Mouse (Mus musculus): ENCODE data around the gene Atrx. TPM values are rescaled to one million over a fixed set of nuclear protein-coding genes. Genes with fewer than 3 reads are reported as not detected.

Gene Atrx
- total RNA-seq, 1 experiment from 2014 or later, result 445 TPM

DNA sequence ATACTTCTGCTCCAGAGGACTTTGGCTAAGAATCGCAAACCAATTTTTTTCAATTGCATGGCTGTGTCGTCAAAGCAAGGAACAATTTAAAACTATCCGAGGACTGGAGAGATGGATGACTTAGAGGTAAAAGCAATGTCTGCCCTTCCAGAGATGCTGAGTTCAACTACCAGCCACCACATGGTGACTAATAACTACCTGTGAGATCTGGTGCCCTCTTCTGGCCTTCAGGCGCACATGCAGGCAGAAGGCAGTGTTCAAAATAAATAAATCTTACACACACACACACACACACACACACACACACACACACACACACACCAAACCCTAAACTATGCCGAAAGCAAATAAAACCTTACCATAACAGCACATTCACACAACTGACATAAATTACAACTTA, 64.8 kb downstream of the Atrx start:
- ATAC-seq (replicated peaks in 1 of 2; ENCODE audit: insufficient read depth in 1 of 2, low FRiP score in 2 of 2, low TSS enrichment in 1 of 2, low read depth in 1 of 2, poor library complexity in 2 of 2, severe bottlenecking in 2 of 2), result peak in 1 of 2 experiments; percentile 53; a peak in 1 of 4 replicates

DNA sequence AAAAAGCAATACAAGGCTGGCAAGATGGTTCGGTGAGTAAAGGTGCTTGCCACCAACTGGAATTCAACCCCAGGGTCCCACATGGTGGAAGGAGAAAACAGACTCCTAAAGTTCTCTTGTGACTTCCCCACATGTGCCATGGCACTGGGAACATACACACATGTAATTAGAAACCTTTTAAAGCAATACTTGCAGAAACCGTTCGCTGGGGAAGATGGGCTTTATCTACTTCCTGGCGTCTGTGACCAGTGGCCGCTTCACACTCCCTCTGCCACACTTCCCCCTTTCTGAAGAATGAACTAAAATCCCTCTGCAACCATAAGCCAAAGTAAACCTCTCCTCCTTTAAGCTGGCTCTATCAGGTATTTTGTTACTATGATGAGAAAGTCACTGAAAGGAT, 104.7 kb downstream of the Atrx start:
- ATAC-seq (replicated peaks in 1 of 2; ENCODE audit: insufficient read depth in 1 of 2, low FRiP score in 2 of 2, low TSS enrichment in 1 of 2, low read depth in 1 of 2, poor library complexity in 2 of 2, severe bottlenecking in 2 of 2), result no peak

DNA sequence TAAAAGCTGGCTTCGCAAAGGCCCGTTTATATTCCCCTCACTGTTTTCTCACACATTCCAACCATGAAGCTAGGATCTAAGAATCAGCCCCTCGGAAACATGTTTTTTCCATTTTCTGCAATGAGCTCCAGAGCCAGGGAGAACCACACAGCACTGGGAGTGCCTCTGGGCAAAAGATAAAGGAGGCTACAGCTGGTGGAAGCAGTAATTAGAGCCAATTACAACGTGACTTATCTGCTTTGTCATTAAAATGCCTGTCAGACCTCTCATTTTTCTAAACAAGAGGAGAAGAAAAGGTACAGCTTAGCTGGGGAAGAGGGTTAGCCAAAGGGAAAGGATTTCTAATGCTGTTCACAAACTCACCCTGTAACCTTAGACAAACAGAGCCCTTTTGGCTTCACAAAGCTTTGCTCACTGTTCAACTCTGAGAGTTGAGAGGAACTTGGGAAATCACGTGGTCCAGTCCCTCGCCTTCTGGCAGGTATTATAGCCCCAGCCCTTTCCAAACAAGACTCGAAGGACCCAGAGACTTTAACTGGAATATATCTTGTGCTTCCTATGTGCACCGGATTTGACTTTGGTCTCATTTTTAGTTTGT, 134.3 kb downstream of the Atrx start:
- no peak for ATAC-seq (replicated peaks in 1 of 2; ENCODE audit: insufficient read depth in 1 of 2, low FRiP score in 2 of 2, low TSS enrichment in 1 of 2, low read depth in 1 of 2, poor library complexity in 2 of 2, severe bottlenecking in 2 of 2)

DNA sequence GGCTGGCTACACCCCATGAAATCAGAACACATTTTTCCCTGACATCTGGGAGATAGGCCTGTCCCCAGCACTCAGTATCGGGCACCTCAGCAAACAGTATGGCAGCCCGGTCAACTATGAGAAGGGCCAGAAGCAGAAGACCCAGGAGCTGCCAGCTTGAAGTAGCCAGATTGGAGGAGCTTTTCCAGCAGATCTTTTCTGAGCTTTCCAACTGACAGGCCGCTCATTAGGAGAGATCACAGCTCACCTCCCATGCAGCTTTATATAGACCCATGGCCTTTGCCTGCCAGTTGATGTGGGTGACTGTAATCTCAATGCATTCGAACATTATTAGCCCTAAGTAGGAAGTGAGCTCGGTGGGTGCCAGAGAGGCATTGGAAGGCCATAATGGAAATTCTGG, 155.9 kb downstream of the Atrx start:
- no peak for ATAC-seq (replicated peaks in 1 of 2; ENCODE audit: insufficient read depth in 1 of 2, low FRiP score in 2 of 2, low TSS enrichment in 1 of 2, low read depth in 1 of 2, poor library complexity in 2 of 2, severe bottlenecking in 2 of 2)

DNA sequence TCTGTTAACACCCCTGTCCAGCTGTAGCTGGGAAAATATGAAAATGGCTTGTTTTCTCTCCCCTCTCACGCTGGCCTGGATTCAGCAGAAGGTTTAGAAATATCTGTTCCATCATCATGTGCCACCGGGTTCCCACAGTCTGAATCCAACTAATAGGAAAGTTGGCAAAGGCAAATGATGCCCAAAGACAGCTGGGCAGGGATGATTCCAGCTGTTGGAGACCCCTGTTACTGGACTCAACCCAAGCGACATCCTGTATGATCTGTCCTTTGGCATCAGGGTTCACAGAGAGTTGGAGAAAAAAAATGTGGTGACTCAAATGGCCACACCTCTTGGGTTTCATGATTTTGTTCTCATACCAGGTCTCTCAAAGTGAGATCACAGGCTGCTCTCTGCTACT, 161.3 kb downstream of the Atrx start:
- ATAC-seq (replicated peaks in 1 of 2; ENCODE audit: insufficient read depth in 1 of 2, low FRiP score in 2 of 2, low TSS enrichment in 1 of 2, low read depth in 1 of 2, poor library complexity in 2 of 2, severe bottlenecking in 2 of 2), result no peak

DNA sequence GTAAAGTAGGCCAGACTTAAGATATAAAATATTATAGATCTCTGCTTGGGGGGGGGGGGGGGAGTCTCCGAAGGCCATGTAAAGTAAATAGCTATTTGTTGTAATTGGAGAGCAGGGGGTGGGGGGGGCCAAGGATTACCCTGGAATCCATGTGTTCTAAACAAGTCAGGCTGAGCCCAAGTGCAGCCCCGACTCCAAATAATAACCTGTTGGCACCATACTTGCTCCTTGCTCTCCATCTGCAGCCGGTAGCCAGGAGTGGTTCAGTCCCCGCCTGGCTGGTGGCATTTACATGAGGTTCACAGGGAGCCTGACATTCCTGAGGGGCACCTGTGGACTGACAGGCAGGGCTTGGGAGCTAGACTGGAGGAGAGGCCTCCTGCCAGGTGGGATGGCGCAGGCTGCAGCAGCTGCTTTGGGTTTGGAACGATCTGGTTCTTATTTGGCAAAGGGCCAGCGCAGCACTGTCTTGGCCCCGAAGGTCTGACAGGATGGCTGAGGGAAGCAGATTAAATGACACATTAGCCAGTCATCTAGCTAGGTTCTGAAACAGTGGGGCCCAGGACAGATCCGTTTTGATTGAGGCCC, 161.9 kb downstream of the Atrx start:
- no peak for ATAC-seq (replicated peaks in 1 of 2; ENCODE audit: insufficient read depth in 1 of 2, low FRiP score in 2 of 2, low TSS enrichment in 1 of 2, low read depth in 1 of 2, poor library complexity in 2 of 2, severe bottlenecking in 2 of 2)

DNA sequence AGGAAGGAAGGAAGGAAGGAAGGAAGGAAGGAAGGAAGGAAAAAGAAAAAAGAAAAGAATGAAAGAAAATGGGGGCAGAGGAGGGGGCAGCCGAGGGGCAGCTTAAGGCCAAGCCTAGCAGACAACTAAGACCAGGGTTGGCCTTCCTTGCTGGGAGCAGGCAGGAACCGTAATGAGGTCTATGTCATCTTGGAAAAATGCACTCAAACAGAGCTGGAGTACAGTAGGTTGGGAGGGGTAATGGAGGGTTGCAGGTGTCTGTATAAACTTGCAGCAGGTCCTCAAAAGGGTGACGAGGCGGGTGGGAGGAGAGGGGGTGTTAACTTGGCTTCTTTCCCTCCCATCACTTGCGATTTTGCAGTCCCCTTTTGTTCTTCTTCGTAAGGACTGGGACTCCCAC, 163.2 kb downstream of the Atrx start:
- no peak for ATAC-seq (replicated peaks in 1 of 2; ENCODE audit: insufficient read depth in 1 of 2, low FRiP score in 2 of 2, low TSS enrichment in 1 of 2, low read depth in 1 of 2, poor library complexity in 2 of 2, severe bottlenecking in 2 of 2)

DNA sequence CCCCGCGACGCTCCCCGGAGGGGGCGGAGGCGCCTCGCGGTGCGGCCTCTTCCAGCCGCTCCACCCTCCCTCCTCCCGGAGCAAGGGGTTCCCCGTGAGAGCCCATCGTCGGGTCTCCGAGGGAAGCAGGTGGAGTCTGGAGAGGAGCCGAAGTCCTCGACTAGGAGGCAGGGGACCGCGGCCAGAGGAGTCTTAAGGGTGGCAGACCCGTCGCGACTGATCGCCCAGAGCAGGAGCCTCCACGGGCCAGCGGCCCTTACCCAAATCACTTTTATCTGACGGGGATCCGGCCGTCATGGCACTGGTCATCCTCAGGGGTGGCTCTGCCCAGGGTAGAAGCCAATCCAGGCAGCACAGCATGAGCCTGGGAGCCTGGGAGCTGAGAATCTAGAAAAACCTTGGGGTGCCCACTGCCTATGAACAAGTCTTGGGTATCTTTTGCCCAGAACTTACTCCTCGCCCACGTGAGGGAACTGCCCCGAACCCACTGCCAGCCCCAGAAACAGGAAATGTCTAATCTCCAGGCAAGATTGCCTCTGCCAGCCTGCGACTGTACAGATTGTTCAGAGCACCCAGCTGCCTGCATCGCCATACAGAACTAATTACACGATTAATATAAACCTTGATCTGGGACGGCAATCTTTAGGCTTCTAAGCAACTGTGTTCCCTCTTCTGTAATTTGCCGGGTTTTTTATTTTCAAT, 164.0 kb downstream of the Atrx start:
- ATAC-seq (replicated peaks in 1 of 2; ENCODE audit: insufficient read depth in 1 of 2, low FRiP score in 2 of 2, low TSS enrichment in 1 of 2, low read depth in 1 of 2, poor library complexity in 2 of 2, severe bottlenecking in 2 of 2), result peak; percentile 26 to 74; a peak in 2 of 4 replicates

DNA sequence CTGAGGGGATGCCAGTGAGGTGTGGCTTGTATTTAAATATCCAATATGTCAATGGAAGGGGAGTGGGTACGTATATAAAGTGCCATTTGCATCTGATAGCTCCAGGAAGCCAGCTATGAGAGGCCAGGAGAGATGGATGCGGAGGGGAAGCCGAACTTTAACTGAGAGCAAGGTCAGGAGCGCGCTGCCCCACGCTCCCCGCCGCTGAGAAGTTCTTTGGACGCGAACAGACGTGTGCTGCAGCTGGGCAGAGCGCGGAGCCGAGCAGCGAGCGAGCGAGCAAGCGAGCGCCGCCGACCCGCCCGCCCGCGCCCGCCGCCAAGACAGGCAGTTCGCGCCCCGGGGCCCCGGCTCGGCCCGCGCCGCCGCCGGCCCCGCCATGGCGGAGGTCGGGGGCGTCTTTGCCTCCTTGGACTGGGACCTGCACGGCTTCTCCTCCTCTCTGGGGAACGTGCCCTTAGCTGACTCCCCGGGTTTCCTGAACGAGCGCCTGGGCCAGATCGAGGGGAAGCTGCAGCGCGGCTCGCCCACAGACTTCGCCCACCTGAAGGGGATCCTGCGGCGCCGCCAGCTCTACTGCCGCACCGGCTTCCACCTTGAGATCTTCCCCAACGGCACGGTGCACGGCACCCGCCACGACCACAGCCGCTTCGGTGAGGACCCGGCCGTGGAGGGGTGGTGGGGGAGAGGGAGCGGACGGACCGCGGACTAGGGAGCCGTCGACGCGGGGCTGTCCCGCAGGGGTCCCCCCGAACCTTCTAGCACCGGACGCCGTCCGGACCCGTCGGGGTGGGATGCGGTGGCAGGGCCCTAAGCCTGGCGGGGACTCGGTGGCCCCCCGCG, 164.8 kb downstream of the Atrx start, which contains the start of gene Fgf16:
Fgf16 (plus strand) TSS at position 118 of the 843 bp plus-strand sequence.
- 0 out of 4 replicates have a peak, but pooled peaks of 1 of the 2 experiments have one; percentile 19 for ATAC-seq (replicated peaks in 1 of 2; ENCODE audit: insufficient read depth in 1 of 2, low FRiP score in 2 of 2, low TSS enrichment in 1 of 2, low read depth in 1 of 2, poor library complexity in 2 of 2, severe bottlenecking in 2 of 2)

DNA sequence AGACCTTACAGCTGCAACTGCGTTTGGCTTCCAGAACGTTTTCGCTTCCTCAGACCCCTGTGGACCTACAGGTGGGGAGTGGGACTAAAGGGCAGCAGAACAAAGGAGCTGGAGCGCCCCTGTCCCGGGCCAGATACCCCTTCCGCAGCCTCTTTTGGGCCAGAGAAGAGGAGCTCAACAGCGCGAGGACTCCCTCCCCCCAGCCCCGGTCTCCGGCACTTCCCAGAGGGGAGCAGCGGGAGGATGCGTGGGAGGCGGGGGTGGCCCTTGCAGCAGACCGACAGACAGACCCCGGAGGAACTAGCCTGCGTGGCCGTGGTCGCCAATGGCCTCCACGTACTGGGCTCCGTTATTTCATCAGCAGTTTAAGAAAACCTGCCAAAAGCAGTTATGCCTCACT, 165.6 kb downstream of the Atrx start:
- ATAC-seq (replicated peaks in 1 of 2; ENCODE audit: insufficient read depth in 1 of 2, low FRiP score in 2 of 2, low TSS enrichment in 1 of 2, low read depth in 1 of 2, poor library complexity in 2 of 2, severe bottlenecking in 2 of 2), result 0 out of 4 replicates have a peak, but pooled peaks of 1 of the 2 experiments have one; percentile 26

DNA sequence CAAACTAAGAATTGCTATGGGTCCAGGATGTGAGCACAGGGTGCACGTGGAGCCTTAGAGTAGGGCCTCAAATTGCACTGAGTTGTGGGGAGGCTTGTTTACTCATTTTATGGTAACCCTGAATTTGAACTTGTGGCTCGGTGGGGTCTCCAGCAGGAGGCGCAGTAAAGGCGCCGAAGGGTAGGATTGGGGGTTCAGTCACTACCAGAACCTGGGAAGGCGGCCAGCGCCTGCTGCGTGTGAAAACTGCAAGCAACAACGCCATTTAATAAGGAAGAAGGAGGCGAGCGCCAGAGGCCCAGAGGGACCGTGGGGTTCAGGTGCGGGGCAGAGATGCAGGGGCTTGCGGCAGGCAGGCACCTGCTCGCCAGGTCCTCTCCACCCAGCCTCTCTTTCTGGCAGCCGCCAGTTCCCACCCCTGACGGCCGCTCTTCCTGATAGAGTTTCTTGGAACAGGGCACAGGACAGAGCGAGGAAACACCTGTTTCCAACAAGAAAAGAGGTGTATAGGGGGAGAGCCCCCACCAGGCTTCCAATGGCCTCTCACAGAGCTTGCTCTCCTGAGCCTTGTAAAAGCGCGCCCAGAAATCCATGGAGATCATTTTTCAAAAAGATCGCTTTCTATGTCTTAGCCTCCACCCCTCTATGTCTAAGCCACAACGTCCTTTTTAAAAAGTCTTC, 166.2 kb downstream of the Atrx start:
- ATAC-seq (replicated peaks in 1 of 2; ENCODE audit: insufficient read depth in 1 of 2, low FRiP score in 2 of 2, low TSS enrichment in 1 of 2, low read depth in 1 of 2, poor library complexity in 2 of 2, severe bottlenecking in 2 of 2), result no peak; a peak in 2 of 4 replicates

Other genes with a start within 250 kb of the Atrx start
- gene Fgf16, start 165.1 kb downstream of the Atrx start, total RNA-seq (2017), result not detected in 2 replicates
- gene Magt1, start 82.5 kb upstream of the Atrx start, total RNA-seq (2017), result 51.5 and 55.1 TPM in 2 replicates
- 297 and 349 TPM in 2 replicates for gene Cox7b, start 86.3 kb upstream of the Atrx start, total RNA-seq (2017)
- gene Atp7a, start 97.9 kb upstream of the Atrx start, total RNA-seq (2017), result 9.1 and 19.3 TPM in 2 replicates
- 5.6 and 9.9 TPM in 2 replicates for gene Tlr13, start 213.8 kb upstream of the Atrx start, total RNA-seq (2017)